Comparison of ENCODE assay signal across 14 mouse cellular contexts in genomic region chr7:83444279-83444615, GRCm38 (mm10).
DNase-seq lines count a peak whose midpoint lies in the region; ATAC-seq and TF ChIP-seq lines count a peak whose summit lies in the region.
"Had no signal": no experiment of that assay in that cellular context is flagged by ENCODE, and none has a peak within 500 bp of the region (broad histone marks: within the 10 kb centered on the region; RNA-seq: fewer than 3 reads in every experiment).

No protein-coding gene starts in this region.

- no peak for DNase-seq in heart, postnatal 10 days
- no peak for DNase-seq in lung, embryonic 14.5 days
- DNase-seq in lung, postnatal 4 days = no peak
- DNase-seq in thymus, adult 18-20 months = no peak
- DNase-seq in left cerebral cortex, adult 9 months (ENCODE audit: low spot score in 2 of 2) = no peak
- DNase-seq: cerebellum, adult 2 months had no signal

- peaks cover 12% of the 10 kb centered on the region for H3K4me1 ChIP-seq in heart, embryonic 16.5 days (ENCODE audit: control insufficient read depth, insufficient read depth, low read length)
- H3K4me1 ChIP-seq in lung, embryonic 14.5 days (ENCODE audit: insufficient read depth) = peaks cover 21% of the 10 kb centered on the region
- peaks cover 26% of the 10 kb centered on the region for H3K4me1 ChIP-seq in embryonic facial prominence, embryonic 12.5 days
- H3K4me1 ChIP-seq in intestine, embryonic 16.5 days (ENCODE audit: control insufficient read depth, insufficient read depth, low read length) = peaks cover 13% of the 10 kb centered on the region
- H3K4me1 ChIP-seq: liver, embryonic 15.5 days had no signal

- no peaks in the 10 kb centered on the region for H3K9me3 ChIP-seq in heart, embryonic 16.5 days (replicated peaks; ENCODE audit: control insufficient read depth, low read length)
- H3K9me3 ChIP-seq in lung, embryonic 14.5 days (ENCODE audit: low read depth, low read length) = no peaks in the 10 kb centered on the region
- no peaks in the 10 kb centered on the region for H3K9me3 ChIP-seq in embryonic facial prominence, embryonic 12.5 days
- no peaks in the 10 kb centered on the region for H3K9me3 ChIP-seq in intestine, embryonic 16.5 days (ENCODE audit: control insufficient read depth, low read length)
- H3K9me3 ChIP-seq: liver, embryonic 15.5 days; midbrain, embryonic 15.5 days had no signal

- H3K36me3 ChIP-seq in heart, embryonic 16.5 days (ENCODE audit: control insufficient read depth, insufficient read depth) = no peaks in the 10 kb centered on the region
- H3K36me3 ChIP-seq in lung, embryonic 14.5 days (ENCODE audit: insufficient read depth) = no peaks in the 10 kb centered on the region
- H3K36me3 ChIP-seq in embryonic facial prominence, embryonic 12.5 days = no peaks in the 10 kb centered on the region
- no peaks in the 10 kb centered on the region for H3K36me3 ChIP-seq in intestine, embryonic 16.5 days (ENCODE audit: control insufficient read depth, insufficient read depth, low read length)
- H3K36me3 ChIP-seq: liver, embryonic 15.5 days; midbrain, embryonic 15.5 days had no signal

- intact Hi-C loops in heart, postnatal 10 days (cut with DNase I) = no loop called here

- no peak overlapping the region for H3K4me3 ChIP-seq in heart, embryonic 16.5 days (ENCODE audit: low read length)
- no peak overlapping the region for H3K4me3 ChIP-seq in lung, embryonic 14.5 days (ENCODE audit: low read depth, low read length)
- H3K4me3 ChIP-seq in embryonic facial prominence, embryonic 12.5 days = no peak overlapping the region
- no peak overlapping the region for H3K4me3 ChIP-seq in intestine, embryonic 16.5 days (ENCODE audit: low read length)
- H3K4me3 ChIP-seq: left cerebral cortex, adult 2 months; liver, embryonic 15.5 days; midbrain, embryonic 15.5 days had no signal

- H3K27ac ChIP-seq in heart, embryonic 16.5 days (ENCODE audit: low read length) = peak overlapping the region; percentile 68
- peak overlapping the region; percentile 92 for H3K27ac ChIP-seq in lung, embryonic 14.5 days (ENCODE audit: low read depth)
- peak overlapping the region; percentile 84 for H3K27ac ChIP-seq in embryonic facial prominence, embryonic 12.5 days
- peak overlapping the region; percentile 70 for H3K27ac ChIP-seq in intestine, embryonic 16.5 days (ENCODE audit: low read length)
- H3K27ac ChIP-seq: left cerebral cortex, adult 2 months; liver, embryonic 15.5 days had no signal

- H3K4me2 ChIP-seq in heart, embryonic 16.5 days (ENCODE audit: low read depth, low read length) = no peak overlapping the region
- H3K4me2 ChIP-seq in lung, embryonic 14.5 days = no peak overlapping the region
- H3K4me2 ChIP-seq in embryonic facial prominence, embryonic 12.5 days (replicated peaks) = 0 out of 2 replicates have a peak overlapping the region, but pooled peaks have one; percentile 5
- no peak overlapping the region for H3K4me2 ChIP-seq in intestine, embryonic 16.5 days (ENCODE audit: low read depth, low read length)
- H3K4me2 ChIP-seq: liver, embryonic 15.5 days; midbrain, embryonic 15.5 days had no signal

- H3K9ac ChIP-seq in heart, embryonic 16.5 days (ENCODE audit: low read length) = no peak overlapping the region
- no peak overlapping the region for H3K9ac ChIP-seq in lung, embryonic 14.5 days
- H3K9ac ChIP-seq in embryonic facial prominence, embryonic 12.5 days = no peak overlapping the region
- H3K9ac ChIP-seq in intestine, embryonic 16.5 days (ENCODE audit: low read depth, low read length) = no peak overlapping the region
- H3K9ac ChIP-seq: liver, embryonic 15.5 days; midbrain, embryonic 15.5 days had no signal

- 58% methylated on average over 1 of the region's 1 CpGs for WGBS in heart, embryonic 16.5 days
- WGBS in lung, embryonic 14.5 days = 40% methylated on average over 1 of the region's 1 CpGs
- 15% methylated on average over 1 of the region's 1 CpGs for WGBS in embryonic facial prominence, embryonic 12.5 days
- 37% methylated on average over 1 of the region's 1 CpGs for WGBS in intestine, embryonic 16.5 days

- TF ChIP-seq CTCF in lung, embryonic 14.5 days (IDR thresholded peaks at IDR 0.05; ENCODE audit: low read depth) = no peak

- H3K27me3 ChIP-seq in heart, embryonic 16.5 days (ENCODE audit: control insufficient read depth, insufficient read depth, low read length) = no peaks in the 10 kb centered on the region
- no peaks in the 10 kb centered on the region for H3K27me3 ChIP-seq in lung, embryonic 14.5 days (ENCODE audit: insufficient read depth, low read length)
- no peaks in the 10 kb centered on the region for H3K27me3 ChIP-seq in embryonic facial prominence, embryonic 12.5 days
- no peaks in the 10 kb centered on the region for H3K27me3 ChIP-seq in intestine, embryonic 16.5 days (replicated peaks; ENCODE audit: control insufficient read depth, insufficient read depth, low read length)
- H3K27me3 ChIP-seq: liver, embryonic 15.5 days; midbrain, embryonic 15.5 days had no signal

- no peak for ATAC-seq in heart, embryonic 16.5 days (replicated peaks; ENCODE audit: extremely low read depth, insufficient read depth, low FRiP score)
- ATAC-seq in lung, embryonic 14.5 days (ENCODE audit: insufficient read depth) = no peak
- peak; percentile 80 for ATAC-seq in embryonic facial prominence, embryonic 12.5 days (ENCODE audit: insufficient number of reproducible peaks, insufficient read depth, low FRiP score, low TSS enrichment)
- ATAC-seq in intestine, embryonic 16.5 days = no peak
- ATAC-seq: CD4-positive, CD25-positive, alpha-beta regulatory T cell, adult 4 months; forebrain, embryonic 16.5 days; midbrain, embryonic 15.5 days had no signal
